Mouse (Mus musculus) spleen, embryonic (tissue): ENCODE measurements around the gene Zfp90.

ENCODE experiments used
- CTCF ChIA-PET: fragments of 350-600 bp; sonication (Branson Sonifier 250); formaldehyde crosslinking; loops from one replicate; lab custom pipeline; 2022; lab: Charles Lee

Zfp90 gene

DNA sequence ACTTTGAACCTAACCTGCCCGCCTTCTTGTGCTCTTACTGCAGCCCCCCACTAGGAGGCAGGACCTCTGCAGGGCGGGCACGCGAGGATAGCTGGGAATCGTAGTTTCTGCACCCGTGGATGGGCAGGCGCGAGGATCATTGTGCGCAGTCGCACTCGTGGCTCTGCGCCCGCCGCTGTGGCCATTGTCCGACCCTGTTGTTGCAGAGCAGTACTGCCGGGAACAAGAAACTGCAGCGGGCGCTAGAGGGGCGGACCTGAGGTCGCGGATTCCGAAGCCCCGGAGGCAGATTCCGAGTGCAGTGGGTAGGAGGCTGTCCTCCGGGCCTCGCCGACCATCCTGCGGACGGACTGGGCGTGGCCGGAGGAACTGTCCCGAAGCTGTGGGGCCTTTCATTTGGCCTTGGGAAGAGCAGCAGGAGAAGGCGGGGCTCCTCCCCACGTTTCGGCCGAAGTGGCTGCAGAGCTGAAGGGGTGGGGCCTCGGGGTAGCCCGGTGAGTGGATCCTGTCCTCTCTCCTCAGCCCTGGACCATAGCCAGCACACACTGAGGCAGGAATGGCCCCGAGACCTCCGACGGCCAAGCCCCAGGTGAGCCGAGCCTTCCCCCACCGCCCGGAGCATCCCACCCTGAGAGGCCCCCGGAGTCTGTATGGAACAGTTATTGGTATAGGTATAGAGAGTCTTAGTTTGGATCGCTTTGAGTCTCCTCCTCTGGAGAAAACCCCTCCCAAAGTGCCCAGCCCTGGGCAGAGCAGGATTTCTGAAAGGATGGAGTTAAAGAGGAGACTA, at the start of gene Zfp90:
TSS of gene Zfp90 (plus strand) at position 146 of the 790 bp plus-strand sequence.
- CTCF ChIA-PET, result interaction anchor here (0.6 kb wide), 1 partner anchor 228 kb away, joined by 3 read pairs; no protein-coding TSS in a partner anchor

DNA sequence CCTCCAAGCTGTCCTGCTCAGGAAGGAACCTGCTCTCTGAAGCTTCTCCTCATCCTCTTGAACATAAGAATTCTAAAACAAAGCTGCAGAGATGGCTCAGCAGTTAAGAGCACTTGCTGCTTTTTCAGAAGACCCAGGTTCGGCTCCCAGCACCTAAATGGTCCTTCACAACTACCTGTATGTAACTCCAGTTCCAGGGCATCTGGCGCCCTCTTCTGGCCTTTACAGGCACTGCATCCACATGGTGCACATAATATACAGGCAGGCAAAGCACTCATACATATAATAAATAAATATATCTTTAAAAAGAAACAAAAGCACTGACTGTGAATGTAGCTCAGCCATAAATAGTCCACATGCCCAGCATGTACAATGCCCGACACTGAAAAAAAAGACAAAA, 46.6 kb upstream of the Zfp90 start:
- CTCF ChIA-PET, result no interaction called here

- CTCF ChIA-PET, result no interaction called here
Observed at GRCm38 (mm10) chr8:106369069-106369468, 46.1 kb upstream of the Zfp90 start.

DNA sequence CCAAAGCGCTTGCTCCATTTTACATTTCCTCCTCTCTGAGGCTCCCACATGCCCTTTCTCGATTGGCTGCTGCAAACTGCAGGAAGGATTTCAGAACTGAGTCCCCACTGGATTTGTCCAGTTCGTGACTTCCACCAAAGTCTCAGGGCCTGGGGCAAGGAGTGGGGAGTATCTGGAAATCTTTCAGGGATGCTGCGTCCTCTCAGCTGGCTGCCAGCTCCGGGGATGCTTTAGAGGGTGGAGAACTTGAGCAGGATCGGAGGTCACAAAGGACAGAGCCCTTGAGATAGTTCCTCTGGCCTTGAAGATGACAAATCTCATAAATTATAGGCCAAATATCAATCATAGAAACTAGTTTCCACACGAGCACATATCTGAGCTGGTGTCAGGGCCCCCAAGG, 39.2 kb upstream of the Zfp90 start:
- CTCF ChIA-PET, result no interaction called here

DNA sequence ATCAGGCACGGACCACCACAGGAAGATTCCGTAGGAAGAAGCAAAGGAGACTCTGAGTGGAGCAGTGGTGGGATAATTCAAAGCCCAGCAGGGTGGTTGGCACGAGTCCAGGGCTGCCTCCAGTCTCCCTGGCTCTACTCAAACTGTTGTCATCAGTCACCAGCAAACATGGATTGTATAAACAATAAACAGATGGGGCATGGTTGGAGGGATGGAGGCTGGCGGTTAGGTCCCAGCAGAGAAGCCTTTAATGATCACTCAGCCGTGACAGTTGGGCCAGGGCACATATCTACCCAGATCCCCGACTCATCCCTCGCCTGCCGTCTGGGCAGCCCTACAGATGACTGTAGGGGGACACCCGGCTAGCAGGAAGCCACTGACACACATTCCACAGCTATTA, 38.3 kb upstream of the Zfp90 start:
- CTCF ChIA-PET, result no interaction called here

- CTCF ChIA-PET, result interaction anchor here (0.6 kb wide), 1 partner anchor 79 kb away, joined by 3 read pairs; no protein-coding TSS in a partner anchor
Observed at GRCm38 (mm10) chr8:106378501-106379048, 36.6 kb upstream of the Zfp90 start.

DNA sequence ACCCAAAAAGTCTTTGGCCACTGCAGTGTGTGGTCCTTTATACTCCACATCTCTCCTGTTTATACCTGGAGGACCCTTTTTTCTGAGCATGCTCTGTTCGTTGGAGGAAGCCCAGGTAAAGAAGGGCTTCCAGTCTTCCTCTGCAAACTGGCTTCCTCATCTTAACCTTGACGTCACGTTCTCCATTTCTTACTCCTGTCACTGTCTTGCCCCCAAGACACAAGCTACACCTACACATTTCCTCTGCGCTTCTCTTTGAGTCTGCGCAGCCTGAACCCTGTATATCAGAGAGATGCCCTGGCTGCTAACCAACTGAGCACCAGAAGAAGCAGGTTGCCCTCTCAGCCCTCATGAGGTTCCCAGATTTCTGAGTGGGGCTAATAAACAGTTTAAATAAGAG, 35.8 kb upstream of the Zfp90 start:
- CTCF ChIA-PET, result no interaction called here

DNA sequence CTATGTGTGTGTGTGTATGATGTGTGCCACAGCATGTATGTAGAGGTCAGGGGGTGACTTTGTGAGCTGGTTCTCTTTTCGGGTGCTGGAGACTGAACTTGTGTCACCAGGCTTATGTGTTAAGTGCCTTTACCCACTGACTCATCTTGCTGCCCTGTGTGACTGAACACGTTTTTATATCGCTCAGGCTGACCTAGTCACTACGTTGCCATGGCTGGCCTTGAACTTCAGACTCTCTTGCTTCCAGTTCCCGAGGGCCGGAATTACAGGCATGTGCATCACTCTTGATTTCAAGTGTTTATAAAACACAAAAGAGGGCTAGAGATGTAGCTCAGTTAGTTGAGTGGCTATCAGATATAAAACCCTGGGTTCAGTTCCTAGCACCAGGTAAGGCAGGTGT, 34.1 kb upstream of the Zfp90 start:
- CTCF ChIA-PET, result no interaction called here

DNA sequence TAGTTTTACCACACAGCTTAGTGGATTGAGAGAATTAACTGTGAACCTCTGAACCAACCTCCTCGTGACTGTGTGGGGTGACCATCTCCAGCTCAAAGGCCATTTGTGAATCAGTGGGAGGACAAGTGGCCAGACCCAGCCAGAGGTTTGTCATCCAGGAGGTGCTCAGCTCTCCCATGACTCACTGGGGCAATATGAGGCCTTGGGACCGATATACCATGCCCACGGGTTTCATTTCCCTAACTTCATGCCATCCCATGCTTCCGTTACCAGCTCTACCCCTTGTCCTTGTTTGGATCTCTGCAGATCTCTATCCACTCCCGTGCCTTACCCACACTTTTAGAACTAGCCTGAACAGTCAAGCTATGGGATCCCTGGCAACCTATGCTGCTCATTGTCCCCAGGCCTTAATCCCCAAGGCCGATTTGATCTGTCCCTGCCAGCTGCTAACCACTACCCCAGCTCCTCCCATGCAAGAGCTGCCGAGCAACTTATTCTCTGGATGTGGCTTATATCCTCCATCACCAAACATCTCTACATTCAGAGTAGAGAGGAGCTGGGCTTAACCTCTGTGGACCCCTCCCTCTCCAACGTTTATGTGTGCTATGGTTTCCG, 27.2 kb upstream of the Zfp90 start:
- CTCF ChIA-PET, result no interaction called here

DNA sequence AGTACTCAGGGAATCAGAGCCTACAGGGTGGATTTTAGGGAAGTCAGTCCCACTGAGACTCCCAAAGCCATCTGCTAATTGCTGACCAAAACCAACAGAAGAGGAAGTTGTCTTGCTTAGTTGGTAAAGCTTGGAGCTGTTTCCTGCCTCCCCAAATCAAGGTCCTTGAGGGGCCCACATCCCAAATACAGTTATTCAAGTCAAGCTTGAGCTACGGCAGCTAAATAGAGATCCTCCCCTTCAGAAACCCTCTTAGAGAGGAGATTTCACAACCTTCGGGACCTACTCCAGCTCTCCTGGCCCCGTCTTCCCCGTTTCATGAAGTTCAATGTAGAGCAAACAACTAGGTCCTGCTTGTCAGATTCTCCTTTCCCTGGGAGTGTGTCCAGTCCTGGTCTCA, 20.6 kb upstream of the Zfp90 start:
- CTCF ChIA-PET, result interaction anchor here (0.5 kb wide), 1 partner anchor 12 kb away, joined by 5 read pairs; no protein-coding TSS in a partner anchor

DNA sequence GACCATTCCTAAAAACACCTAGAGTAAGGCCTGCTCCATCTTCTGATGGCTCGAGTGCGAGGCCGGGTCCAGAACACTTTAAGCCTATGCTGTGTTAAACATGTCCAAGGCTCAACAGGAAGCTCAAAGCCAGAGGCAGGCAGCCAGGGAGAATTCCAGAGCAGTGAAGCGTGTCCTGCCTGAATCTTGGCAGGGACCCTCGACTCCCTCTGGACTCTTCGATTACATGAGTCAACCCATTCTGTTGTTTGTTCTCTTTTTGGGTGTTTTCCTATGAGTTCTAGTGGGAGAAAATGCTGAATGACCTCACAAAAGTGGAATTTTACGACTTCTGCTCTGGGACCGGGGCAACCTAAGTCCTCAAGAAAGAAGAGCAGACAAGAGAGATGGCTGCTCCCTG, 15.4 kb upstream of the Zfp90 start:
- CTCF ChIA-PET, result no interaction called here

DNA sequence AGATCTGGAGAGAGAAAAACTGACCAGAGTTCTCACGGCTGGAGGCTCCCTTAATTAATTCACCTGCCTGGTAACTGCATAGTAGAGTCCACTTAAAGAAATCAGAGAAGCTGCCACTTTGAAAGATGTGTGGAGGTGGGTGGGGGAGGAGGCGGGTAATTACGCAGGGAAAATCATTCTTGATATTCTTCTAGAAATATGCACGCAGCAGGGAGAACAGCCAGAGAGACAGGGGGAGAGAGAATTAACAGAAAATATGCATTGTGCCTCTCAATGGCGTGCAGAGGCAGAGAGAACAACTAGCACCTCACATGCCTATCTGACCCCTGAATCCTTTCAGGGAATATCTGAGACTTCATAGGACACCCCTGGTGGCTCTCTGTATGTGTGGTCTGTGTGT, 14.9 kb upstream of the Zfp90 start:
- CTCF ChIA-PET, result no interaction called here

GRCm38 (mm10) chr8:106403246-106403933, 11.7 kb upstream of the Zfp90 start:
- CTCF ChIA-PET, result interaction anchor here (0.7 to 1.6 kb wide), 3 partner anchors 9 to 1036 kb away, joined by 3 to 5 read pairs (median 4); no protein-coding TSS in a partner anchor

- CTCF ChIA-PET, result no interaction called here
Observed at GRCm38 (mm10) chr8:106404825-106405224, 10.3 kb upstream of the Zfp90 start.

- CTCF ChIA-PET, result no interaction called here
Observed at GRCm38 (mm10) chr8:106405810-106406209, 9.3 kb upstream of the Zfp90 start.

- CTCF ChIA-PET, result interaction anchor here (0.7 kb wide), 1 partner anchor 40 kb away, joined by 3 read pairs; no protein-coding TSS in a partner anchor
Observed at GRCm38 (mm10) chr8:106410055-106410454, 5.1 kb upstream of the Zfp90 start.

DNA sequence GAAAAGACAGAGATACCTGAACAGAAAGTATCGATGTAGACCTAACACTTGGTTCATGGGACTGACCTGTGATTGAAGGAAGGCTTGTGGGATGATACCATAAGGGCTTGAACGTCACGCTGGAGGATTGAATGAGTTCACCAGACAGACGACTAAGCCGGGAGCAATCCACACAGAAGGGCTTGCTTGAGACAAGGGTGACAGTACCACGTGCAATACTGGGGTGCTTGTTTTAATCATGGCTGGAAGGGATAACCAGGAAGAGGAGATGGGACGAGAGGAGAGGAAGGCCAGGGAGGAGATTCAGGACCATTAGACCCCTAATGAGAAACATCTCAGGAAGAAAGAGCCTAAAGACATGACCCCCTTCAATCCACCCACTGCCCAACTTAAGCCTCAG, 4.6 kb upstream of the Zfp90 start:
- CTCF ChIA-PET, result interaction anchor here (0.7 kb wide), 1 partner anchor 41 kb away, joined by 3 read pairs; no protein-coding TSS in a partner anchor

DNA sequence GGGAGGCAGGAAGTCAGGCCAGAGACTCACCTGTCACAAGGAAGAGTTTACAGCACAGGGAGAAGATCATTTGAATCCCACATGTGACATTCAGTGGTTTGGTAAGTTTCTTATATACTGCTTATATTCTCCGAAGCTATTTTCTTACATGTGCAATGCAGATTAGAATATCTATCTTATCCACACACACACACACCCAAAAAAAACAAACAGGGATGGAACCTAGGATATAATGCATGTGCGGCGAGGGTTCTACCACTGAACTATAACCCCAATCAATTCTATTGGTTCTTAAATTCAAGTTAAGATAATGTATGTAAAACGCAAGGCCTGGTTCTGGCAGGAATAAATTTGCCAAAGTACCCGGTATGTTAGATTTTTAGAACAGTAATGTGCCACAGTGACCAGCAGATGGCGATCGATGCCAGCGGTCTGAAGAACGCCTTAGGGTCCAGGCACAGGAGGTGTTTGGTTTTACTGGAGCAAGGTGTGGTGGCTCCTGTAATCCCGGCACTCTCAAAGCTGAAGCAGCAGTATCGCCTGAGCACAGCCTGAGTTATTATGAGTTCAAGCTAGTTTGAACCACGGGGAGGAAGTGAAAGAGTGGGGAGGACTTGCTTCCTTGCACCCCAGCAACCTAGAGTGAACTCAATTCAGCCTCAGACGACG, 3.2 kb upstream of the Zfp90 start:
- CTCF ChIA-PET, result interaction anchor here (0.5 to 1.5 kb wide), 2 partner anchors 9 to 21 kb away, joined by 4 to 5 read pairs; no protein-coding TSS in a partner anchor

DNA sequence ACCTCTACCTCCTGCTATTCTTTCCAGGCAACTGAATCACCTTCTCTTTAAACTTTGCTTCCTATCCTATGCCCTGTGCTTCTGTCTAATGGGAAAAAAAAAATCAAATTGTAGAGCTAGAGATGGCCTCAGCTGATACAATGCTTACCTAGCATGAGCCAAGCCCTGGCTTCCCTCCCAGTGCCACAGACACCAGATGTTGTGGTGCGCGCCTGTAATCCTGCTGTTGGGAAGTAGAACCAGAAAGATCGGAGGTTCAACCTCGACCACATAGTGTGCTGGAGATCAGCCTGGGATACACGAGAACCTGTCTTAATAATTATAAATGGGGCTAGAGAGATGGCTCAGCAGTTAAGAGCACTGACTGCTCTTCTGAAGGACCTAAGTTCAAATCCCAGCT, 2.6 kb downstream of the Zfp90 start:
- CTCF ChIA-PET, result interaction anchor here (0.5 kb wide), 1 partner anchor 669 kb away, joined by 3 read pairs; no protein-coding TSS in a partner anchor

DNA sequence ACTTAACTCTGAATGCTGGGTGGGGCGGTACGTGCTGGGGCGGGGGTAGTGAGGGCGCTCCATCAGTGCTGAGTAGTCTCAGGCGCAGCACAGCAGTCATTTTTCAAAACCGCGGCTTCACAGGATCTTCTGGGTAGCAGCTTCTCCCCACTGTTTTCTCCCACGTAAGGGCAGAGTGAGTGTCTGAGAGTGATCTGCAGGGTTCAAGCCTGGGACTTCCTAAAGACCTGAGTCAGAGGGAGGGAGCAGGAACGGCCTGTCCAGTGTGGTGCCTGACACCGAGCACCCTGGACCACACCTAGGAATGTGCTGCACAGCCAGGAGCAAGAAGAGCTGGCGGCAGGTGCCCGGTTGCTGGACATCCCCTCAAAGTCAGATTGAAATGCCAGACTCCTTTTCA, 16.0 kb downstream of the Zfp90 start:
- CTCF ChIA-PET, result no interaction called here

- CTCF ChIA-PET, result interaction anchor here (0.6 kb wide), 1 partner anchor 917 kb away, joined by 7 read pairs; no protein-coding TSS in a partner anchor
Observed at GRCm38 (mm10) chr8:106431952-106432351, 16.8 kb downstream of the Zfp90 start.
